Mouse (Mus musculus): ENCODE measurements at regions not wholly inside any gene's neighbourhood (a gene's known extent, or its start where the extent isn't known, plus 50 kb on each side); places are given as distances from the start of the nearest gene placed in this dataset.

DNA sequence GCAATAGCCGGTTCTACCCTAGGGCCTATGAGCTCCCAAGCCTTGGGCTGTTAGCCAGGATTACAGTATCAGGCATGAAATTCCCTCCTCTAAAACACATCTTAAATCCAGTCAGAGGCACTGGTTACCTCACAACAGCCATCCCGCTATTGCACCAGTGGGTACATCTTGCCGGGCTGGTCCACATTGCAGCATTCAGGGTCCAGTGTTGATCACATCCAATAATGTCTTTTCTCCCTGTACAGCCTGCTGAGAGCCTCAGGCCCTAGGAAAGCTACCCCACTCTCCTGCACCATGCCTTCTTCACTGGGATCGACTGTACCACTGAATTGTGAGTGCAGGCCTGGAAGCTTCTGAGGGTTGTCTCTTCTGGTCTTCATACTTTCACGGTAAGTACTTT is 86.0 kb upstream of the Zdhhc25 start:
- TF ChIP-seq CTCF (IDR thresholded peaks at IDR 0.05 in 2 of 3, conservative IDR thresholded peaks at IDR 0.05 in 1 of 3; ENCODE audit: control insufficient read depth in 1 of 3, insufficient read depth in 1 of 3, low read depth in 2 of 3, low read length in 3 of 3, poor library complexity in 1 of 3, severe bottlenecking in 1 of 3) (no peak), CHD2 (IDR thresholded peaks at IDR 0.05; ENCODE audit: low read length) (no peak), RCOR1 (IDR thresholded peaks at IDR 0.05; ENCODE audit: low read depth, low read length) (no peak), HCFC1 (IDR thresholded peaks at IDR 0.05; ENCODE audit: low read depth, low read length) (no peak), POLR2A (IDR thresholded peaks at IDR 0.05; ENCODE audit: control insufficient read depth in 1 of 2, insufficient read depth in 1 of 2, low read depth in 1 of 2, low read length in 2 of 2, poor library complexity in 1 of 2) (no peak), ETS1 (IDR thresholded peaks at IDR 0.05; ENCODE audit: low read depth, low read length) (no peak), MAX (IDR thresholded peaks at IDR 0.05; ENCODE audit: low read length) (no peak)
